Mouse (Mus musculus): Measurements from ENCODE around the gene Ptprg. TPM values are rescaled to one million over a fixed set of nuclear protein-coding genes. Genes with fewer than 3 reads are reported as not detected.

The Ptprg gene
- polyA plus RNA-seq, 1 experiment, result 16.6 TPM

DNA sequence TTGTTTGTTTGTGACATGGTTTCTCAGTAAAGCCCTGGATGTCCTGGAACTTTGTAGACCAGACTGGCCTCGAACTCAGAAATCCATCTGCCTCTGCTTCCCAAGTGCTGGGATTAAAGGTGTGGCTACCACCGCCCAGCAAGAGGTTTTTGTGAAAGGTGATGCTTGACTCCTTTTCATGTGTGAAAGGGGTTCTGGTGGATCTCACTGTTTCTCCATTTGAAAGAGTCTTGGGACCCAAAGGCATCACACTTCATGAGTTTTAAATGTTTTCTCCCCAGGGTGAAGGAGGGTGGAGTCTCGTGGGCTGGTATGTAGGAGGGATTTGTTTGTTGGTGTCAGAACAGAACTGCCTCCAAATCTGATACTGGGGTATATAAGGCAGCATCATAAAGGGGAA lies 126.4 kb downstream of the Ptprg start:
- no peaks in the 10 kb centered on the region for H3K27me3 ChIP-seq (ENCODE audit: control insufficient read depth, insufficient read depth, insufficient read length)
- H3K79me2 ChIP-seq (ENCODE audit: control insufficient read depth, insufficient read depth), result no peaks in the 10 kb centered on the region
- peaks cover 2% of the 10 kb centered on the region for H3K79me3 ChIP-seq (ENCODE audit: low read depth)
- no peaks in the 10 kb centered on the region for H3K36me3 ChIP-seq (ENCODE audit: control insufficient read depth, insufficient read depth)
- H3K4me3 ChIP-seq (ENCODE audit: insufficient read depth, poor library complexity, severe bottlenecking), result no peak overlapping the region
- TF ChIP-seq MAX (IDR thresholded peaks at IDR 0.05) (no peak), CEBPB (IDR thresholded peaks at IDR 0.05; ENCODE audit: low read depth) (no peak), MYOG (IDR thresholded peaks at IDR 0.05; ENCODE audit: control insufficient read depth, extremely low read depth, insufficient read length) (no peak), CTCF (IDR thresholded peaks at IDR 0.05; ENCODE audit: control insufficient read depth, insufficient read depth, insufficient read length) (no peak), USF1 (IDR thresholded peaks at IDR 0.05; ENCODE audit: low read depth) (no peak), FOSL1 (IDR thresholded peaks at IDR 0.05; ENCODE audit: insufficient read depth, low read length, poor library complexity, severe bottlenecking) (no peak), MYOD1 (IDR thresholded peaks at IDR 0.05; ENCODE audit: control insufficient read depth, insufficient read length, low read depth) (no peak)
- H3ac ChIP-seq (ENCODE audit: control insufficient read depth, insufficient read length, low read depth), result no peak overlapping the region

DNA sequence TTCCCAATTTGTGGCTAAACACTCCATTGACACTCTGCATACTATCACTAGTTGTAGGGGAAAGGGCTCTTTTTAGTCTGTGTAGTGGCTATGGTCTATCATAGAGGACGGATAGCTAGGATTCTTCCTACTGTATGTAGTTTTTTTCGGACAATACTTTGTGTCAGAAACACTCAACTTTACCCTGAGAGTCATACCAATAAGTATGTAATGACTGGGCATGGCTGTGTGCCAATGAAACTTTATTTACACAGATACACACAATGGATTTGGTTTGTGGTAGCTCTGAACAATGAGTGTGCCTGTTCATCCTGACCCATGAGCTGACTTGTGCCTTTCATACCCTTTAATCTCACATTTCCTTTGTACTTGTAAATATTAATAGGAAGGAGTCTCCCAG lies 127.3 kb downstream of the Ptprg start:
- no peaks in the 10 kb centered on the region for H3K36me3 ChIP-seq (ENCODE audit: control insufficient read depth, insufficient read depth)
- TF ChIP-seq FOSL1 (IDR thresholded peaks at IDR 0.05; ENCODE audit: insufficient read depth, low read length, poor library complexity, severe bottlenecking), result no peak
- no peak for TF ChIP-seq MAX (IDR thresholded peaks at IDR 0.05)
- TF ChIP-seq MYOD1 (IDR thresholded peaks at IDR 0.05; ENCODE audit: control insufficient read depth, insufficient read length, low read depth), result no peak
- TF ChIP-seq USF1 (IDR thresholded peaks at IDR 0.05; ENCODE audit: low read depth), result no peak
- no peak for TF ChIP-seq MYOG (IDR thresholded peaks at IDR 0.05; ENCODE audit: control insufficient read depth, extremely low read depth, insufficient read length)
- TF ChIP-seq CTCF (IDR thresholded peaks at IDR 0.05; ENCODE audit: control insufficient read depth, insufficient read depth, insufficient read length), result no peak
- no peak for TF ChIP-seq CEBPB (IDR thresholded peaks at IDR 0.05; ENCODE audit: low read depth)
- no peak overlapping the region for H3K4me3 ChIP-seq (ENCODE audit: insufficient read depth, poor library complexity, severe bottlenecking)

DNA sequence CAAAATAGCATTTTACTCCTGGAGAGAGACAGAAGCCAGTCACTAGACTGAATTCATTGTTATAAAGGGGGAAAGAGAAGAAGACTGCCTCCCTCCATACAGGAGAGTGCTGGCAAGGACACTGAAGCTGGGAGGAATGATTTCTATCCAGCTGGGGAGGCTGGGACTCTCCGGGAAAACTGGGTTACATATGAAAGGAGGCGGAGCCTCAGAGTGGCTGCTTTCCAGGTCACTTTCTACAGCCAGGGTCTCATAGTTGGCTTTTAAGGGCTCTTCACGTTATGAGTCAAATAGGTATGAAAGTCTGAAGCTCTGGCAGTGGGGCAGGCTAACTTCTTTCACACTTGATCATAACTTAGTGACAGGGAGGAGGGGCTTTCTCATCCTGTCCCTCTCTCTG lies 129.1 kb downstream of the Ptprg start:
- Histone ChIP-seq H3K79me2 (ENCODE audit: control insufficient read depth, insufficient read depth) (no peaks in the 10 kb centered on the region), H3K27me3 (ENCODE audit: control insufficient read depth, insufficient read depth, insufficient read length) (no peaks in the 10 kb centered on the region), H3ac (ENCODE audit: control insufficient read depth, insufficient read length, low read depth) (no peak overlapping the region), H3K79me3 (ENCODE audit: low read depth) (peaks cover 2% of the 10 kb centered on the region), H3K36me3 (ENCODE audit: control insufficient read depth, insufficient read depth) (no peaks in the 10 kb centered on the region), H3K4me3 (ENCODE audit: insufficient read depth, poor library complexity, severe bottlenecking) (no peak overlapping the region)
- TF ChIP-seq CEBPB (IDR thresholded peaks at IDR 0.05; ENCODE audit: low read depth) (no peak), FOSL1 (IDR thresholded peaks at IDR 0.05; ENCODE audit: insufficient read depth, low read length, poor library complexity, severe bottlenecking) (no peak), MYOG (IDR thresholded peaks at IDR 0.05; ENCODE audit: control insufficient read depth, extremely low read depth, insufficient read length) (no peak), CTCF (IDR thresholded peaks at IDR 0.05; ENCODE audit: control insufficient read depth, insufficient read depth, insufficient read length) (no peak), MYOD1 (IDR thresholded peaks at IDR 0.05; ENCODE audit: control insufficient read depth, insufficient read length, low read depth) (no peak), MAX (IDR thresholded peaks at IDR 0.05) (no peak), USF1 (IDR thresholded peaks at IDR 0.05; ENCODE audit: low read depth) (no peak)

More for the DNA sequence above, 127.3 kb downstream of the Ptprg start:
- Histone ChIP-seq H3K79me3 (ENCODE audit: low read depth) (peaks cover 2% of the 10 kb centered on the region), H3ac (ENCODE audit: control insufficient read depth, insufficient read length, low read depth) (no peak overlapping the region), H3K79me2 (ENCODE audit: control insufficient read depth, insufficient read depth) (no peaks in the 10 kb centered on the region), H3K27me3 (ENCODE audit: control insufficient read depth, insufficient read depth, insufficient read length) (no peaks in the 10 kb centered on the region)

DNA sequence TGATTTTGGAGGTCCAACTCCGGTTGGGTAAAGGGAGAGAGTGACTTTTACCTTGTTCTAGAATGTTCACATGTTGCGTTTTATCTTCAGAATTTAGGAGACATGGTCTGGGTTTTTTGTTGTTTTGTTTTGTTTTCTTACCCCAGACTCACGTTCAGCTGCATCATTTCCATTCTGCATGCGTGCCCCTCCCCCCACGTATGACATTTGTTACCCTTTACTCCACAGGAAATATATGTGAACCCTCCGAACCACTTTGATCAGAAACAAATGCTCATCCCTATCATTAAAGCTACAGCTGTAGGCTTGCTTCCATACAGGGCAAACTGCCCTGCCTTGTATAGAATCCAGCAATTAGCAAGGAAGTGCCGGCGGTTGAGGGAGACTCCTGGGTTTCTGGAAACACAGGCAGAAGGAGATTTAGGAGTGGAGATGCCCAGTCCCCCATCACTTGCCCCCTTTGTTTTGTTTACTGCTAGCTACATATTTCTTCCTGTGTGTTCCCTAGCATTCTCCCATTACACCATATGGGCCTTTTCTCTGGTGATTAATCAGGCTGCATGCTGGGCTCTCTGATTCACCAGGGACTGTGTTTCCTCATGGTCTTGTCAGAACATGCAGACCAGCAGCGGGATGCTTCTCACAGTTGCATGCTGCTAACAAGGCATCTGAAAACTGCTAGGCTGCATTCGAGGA lies 130.2 kb downstream of the Ptprg start:
- Histone ChIP-seq H3K79me3 (ENCODE audit: low read depth) (peaks cover 2% of the 10 kb centered on the region), H3K79me2 (ENCODE audit: control insufficient read depth, insufficient read depth) (no peaks in the 10 kb centered on the region), H3K4me3 (ENCODE audit: insufficient read depth, poor library complexity, severe bottlenecking) (no peak overlapping the region), H3K27me3 (ENCODE audit: control insufficient read depth, insufficient read depth, insufficient read length) (no peaks in the 10 kb centered on the region), H3ac (ENCODE audit: control insufficient read depth, insufficient read length, low read depth) (no peak overlapping the region), H3K36me3 (ENCODE audit: control insufficient read depth, insufficient read depth) (no peaks in the 10 kb centered on the region)
- TF ChIP-seq CEBPB (IDR thresholded peaks at IDR 0.05; ENCODE audit: low read depth) (no peak), USF1 (IDR thresholded peaks at IDR 0.05; ENCODE audit: low read depth) (no peak), MYOG (IDR thresholded peaks at IDR 0.05; ENCODE audit: control insufficient read depth, extremely low read depth, insufficient read length) (no peak)

DNA sequence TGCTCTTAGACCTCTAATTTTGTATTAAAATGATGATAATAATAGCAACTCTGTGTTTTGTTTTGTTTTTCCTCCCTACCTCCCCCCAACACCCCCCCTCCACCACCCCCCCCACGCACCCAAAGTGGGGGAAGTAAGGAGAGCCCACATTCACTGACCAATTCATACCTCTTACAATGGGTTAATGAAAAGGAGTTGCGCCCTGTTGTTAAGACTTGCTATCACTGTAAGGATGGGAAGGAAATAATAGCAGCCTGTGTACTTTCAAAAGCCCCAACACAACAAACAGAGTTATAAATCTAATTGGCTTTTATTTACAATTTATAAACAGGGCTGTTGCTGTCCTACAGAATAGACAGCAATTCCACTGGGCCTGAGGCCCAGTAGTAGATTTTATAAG lies 130.8 kb downstream of the Ptprg start:
- no peaks in the 10 kb centered on the region for H3K36me3 ChIP-seq (ENCODE audit: control insufficient read depth, insufficient read depth)
- H3ac ChIP-seq (ENCODE audit: control insufficient read depth, insufficient read length, low read depth), result no peak overlapping the region
- H3K79me3 ChIP-seq (ENCODE audit: low read depth), result peaks cover 2% of the 10 kb centered on the region
- H3K79me2 ChIP-seq (ENCODE audit: control insufficient read depth, insufficient read depth), result no peaks in the 10 kb centered on the region
- no peaks in the 10 kb centered on the region for H3K27me3 ChIP-seq (ENCODE audit: control insufficient read depth, insufficient read depth, insufficient read length)
- H3K4me3 ChIP-seq (ENCODE audit: insufficient read depth, poor library complexity, severe bottlenecking), result no peak overlapping the region
- TF ChIP-seq USF1 (IDR thresholded peaks at IDR 0.05; ENCODE audit: low read depth) (no peak), FOSL1 (IDR thresholded peaks at IDR 0.05; ENCODE audit: insufficient read depth, low read length, poor library complexity, severe bottlenecking) (no peak), CEBPB (IDR thresholded peaks at IDR 0.05; ENCODE audit: low read depth) (no peak), MYOD1 (IDR thresholded peaks at IDR 0.05; ENCODE audit: control insufficient read depth, insufficient read length, low read depth) (no peak), MYOG (IDR thresholded peaks at IDR 0.05; ENCODE audit: control insufficient read depth, extremely low read depth, insufficient read length) (no peak), CTCF (IDR thresholded peaks at IDR 0.05; ENCODE audit: control insufficient read depth, insufficient read depth, insufficient read length) (no peak), MAX (IDR thresholded peaks at IDR 0.05) (no peak)

DNA sequence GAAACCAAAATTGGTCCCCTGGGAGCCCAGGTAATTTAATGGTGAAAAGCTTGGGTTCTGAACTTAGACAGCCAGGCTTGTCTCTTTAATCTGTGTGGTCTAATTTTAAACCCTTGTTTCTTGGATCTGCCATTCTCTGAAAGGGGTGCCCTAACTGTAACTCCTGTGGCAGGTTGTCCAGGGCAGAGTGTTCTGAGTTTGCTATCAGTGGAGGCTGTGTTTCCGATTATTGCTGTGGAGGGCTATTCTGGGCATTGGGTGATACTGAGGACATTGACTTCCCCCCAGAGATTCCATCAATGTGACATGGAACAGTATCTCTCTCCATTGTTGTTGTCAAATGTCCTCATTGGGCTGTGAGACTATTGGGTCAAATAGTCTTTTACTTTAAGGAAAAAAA lies 134.2 kb downstream of the Ptprg start:
- Histone ChIP-seq H3K79me3 (ENCODE audit: low read depth) (peaks cover 4% of the 10 kb centered on the region), H3ac (ENCODE audit: control insufficient read depth, insufficient read length, low read depth) (no peak overlapping the region), H3K27me3 (ENCODE audit: control insufficient read depth, insufficient read depth, insufficient read length) (no peaks in the 10 kb centered on the region), H3K4me3 (ENCODE audit: insufficient read depth, poor library complexity, severe bottlenecking) (no peak overlapping the region), H3K36me3 (ENCODE audit: control insufficient read depth, insufficient read depth) (no peaks in the 10 kb centered on the region), H3K79me2 (ENCODE audit: control insufficient read depth, insufficient read depth) (no peaks in the 10 kb centered on the region)
- TF ChIP-seq MAX (IDR thresholded peaks at IDR 0.05) (no peak), MYOD1 (IDR thresholded peaks at IDR 0.05; ENCODE audit: control insufficient read depth, insufficient read length, low read depth) (no peak), MYOG (IDR thresholded peaks at IDR 0.05; ENCODE audit: control insufficient read depth, extremely low read depth, insufficient read length) (no peak), CEBPB (IDR thresholded peaks at IDR 0.05; ENCODE audit: low read depth) (no peak), CTCF (IDR thresholded peaks at IDR 0.05; ENCODE audit: control insufficient read depth, insufficient read depth, insufficient read length) (no peak)

Measured in C2C12 (cell line).